Mouse (Mus musculus): ENCODE results near the gene Zfp341. TPM values are rescaled to one million over a fixed set of nuclear protein-coding genes. Genes with fewer than 3 reads are reported as not detected.

Gene Zfp341
- total and polyA plus RNA-seq, 3 experiments: 0.93 to 11.1 (median 5.4) TPM

DNA sequence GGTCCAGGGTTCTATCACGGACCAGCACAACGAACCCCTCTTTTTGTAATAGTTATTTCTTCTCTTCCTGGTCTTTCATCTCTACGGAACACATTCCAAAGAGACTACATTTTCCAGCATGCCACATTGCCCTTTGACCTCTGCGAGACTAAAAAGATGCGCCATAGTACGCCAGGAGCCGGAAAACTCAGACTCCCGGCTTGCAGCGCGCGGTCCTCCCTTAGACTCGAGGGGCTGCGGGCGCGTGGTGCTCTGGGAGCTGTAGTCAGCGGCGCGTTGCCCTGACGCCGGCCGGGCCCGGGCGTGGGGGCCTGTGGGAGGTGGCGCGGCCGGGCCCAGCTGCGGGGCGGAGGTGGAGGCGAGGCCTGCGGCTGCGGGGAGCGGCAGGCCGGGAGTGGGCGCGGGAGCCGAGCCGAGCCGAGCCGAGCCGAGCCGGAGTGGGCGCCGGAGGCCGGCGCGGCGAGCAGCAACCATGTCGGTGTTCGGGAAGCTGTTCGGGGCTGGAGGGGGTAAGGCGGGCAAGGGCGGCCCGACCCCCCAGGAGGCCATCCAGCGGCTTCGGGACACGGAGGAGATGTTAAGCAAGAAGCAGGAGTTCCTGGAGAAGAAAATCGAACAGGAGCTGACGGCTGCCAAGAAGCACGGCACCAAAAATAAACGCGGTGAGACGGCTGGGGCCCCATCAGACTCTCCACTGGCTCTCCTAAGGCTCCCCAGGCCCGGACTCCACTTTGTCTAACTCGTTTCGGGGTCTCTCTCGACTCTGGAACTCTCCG is 43.8 kb downstream of the Zfp341 start:
- TF ChIP-seq GATA2 (IDR thresholded peaks at IDR 0.05; ENCODE audit: borderline replicate concordance, low read depth, low read length): no peak
- Histone ChIP-seq H3K4me1 (ENCODE audit: insufficient read depth, low read depth, low read length) (peaks cover 39% of the 10 kb centered on the region), H3K4me3 (ENCODE audit: low read depth, low read length) (peak overlapping the region; percentile 90), H3K27me3 (ENCODE audit: insufficient read depth, low read length) (peaks cover 3% of the 10 kb centered on the region; the same call in 1 of the 2 replicates), H3K9me3 (replicated peaks) (no peaks in the 10 kb centered on the region), H3K36me3 (replicated peaks) (peaks cover 31% of the 10 kb centered on the region)
- DNase-seq (ENCODE audit: low spot score) (peak; percentile 89), ATAC-seq (ENCODE audit: extremely low read depth, insufficient number of reproducible peaks, low FRiP score, poor library complexity, severe bottlenecking) (peak; percentile 91)

DNA sequence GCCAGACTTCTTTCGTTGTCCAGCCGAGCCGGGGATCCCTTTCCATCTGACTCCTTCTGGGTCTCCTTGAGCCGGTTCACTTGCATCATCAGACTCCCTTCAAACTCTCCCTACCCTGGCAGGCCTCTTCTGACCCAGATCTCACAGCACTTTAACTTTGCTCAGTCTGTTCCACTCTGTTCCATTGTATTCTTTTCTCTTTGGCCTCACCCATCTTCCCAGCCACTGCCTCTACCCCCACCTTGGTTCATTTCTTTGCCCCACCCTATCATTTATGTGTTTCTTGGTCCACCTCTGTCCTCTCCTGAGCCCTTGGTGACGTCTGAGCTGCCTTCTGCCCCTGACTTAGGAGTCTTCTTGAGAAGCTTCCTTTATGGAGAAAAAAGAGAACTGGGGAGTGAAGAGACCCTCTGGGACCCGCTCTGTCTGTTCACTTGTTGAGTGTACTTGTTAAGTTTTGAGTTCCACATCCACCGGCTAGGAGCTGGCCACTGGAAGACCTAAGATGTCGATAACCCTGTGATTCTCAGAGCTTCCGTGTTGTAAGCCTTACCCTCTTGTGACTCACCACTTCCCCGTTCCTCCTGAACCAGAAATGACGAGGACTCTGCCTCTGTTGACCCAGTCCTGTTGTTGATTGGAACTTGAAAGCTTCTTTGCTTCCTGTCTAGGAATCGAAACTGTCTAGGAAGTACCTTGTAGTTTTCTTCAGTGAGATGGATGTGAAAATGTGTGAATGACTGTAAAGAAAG is 44.6 kb downstream of the Zfp341 start:
- H3K4me3 ChIP-seq (ENCODE audit: low read depth, low read length): peak overlapping the region; percentile 90
- ATAC-seq (ENCODE audit: extremely low read depth, insufficient number of reproducible peaks, low FRiP score, poor library complexity, severe bottlenecking): peak; percentile 70
- DNase-seq (ENCODE audit: low spot score): peak; percentile 73
- H3K4me1 ChIP-seq (ENCODE audit: insufficient read depth, low read depth, low read length): peaks cover 40% of the 10 kb centered on the region
- no peaks in the 10 kb centered on the region for H3K9me3 ChIP-seq (replicated peaks)
- no peaks in the 10 kb centered on the region; the same call in 1 of the 2 replicates for H3K27me3 ChIP-seq (ENCODE audit: insufficient read depth, low read length)
- peaks cover 38% of the 10 kb centered on the region for H3K36me3 ChIP-seq (replicated peaks)
- TF ChIP-seq GATA2 (IDR thresholded peaks at IDR 0.05; ENCODE audit: borderline replicate concordance, low read depth, low read length) (no peak), TAL1 (conservative IDR thresholded peaks at IDR 0.05; ENCODE audit: low read depth, low read length) (no peak), CTCF (IDR thresholded peaks at IDR 0.05; ENCODE audit: low read depth, low read length) (no peak), POLR2AphosphoS5 (IDR thresholded peaks at IDR 0.05; ENCODE audit: insufficient replicate concordance, low read depth, low read length) (no peak), GATA1 (IDR thresholded peaks at IDR 0.05; ENCODE audit: borderline replicate concordance, low read length) (no peak)

DNA sequence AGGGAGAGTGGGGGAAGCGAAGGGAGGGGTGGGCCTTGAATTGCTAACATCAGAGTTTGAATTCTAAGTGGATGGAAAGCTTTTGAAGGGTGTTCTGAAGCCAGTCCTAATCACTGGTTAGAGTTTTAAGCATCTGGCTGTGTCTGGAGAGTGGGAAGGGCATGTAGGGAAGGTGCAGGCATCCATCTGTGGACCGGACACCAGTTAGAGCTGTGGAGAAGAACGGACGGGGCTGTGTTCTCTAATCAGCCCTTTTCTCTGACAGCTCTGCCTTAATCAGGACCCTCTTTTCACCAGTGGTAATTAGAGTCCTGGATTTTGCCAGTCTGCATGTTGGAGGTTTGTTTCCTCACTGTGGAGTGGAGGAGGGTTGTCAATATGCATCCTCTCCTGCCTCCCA is 46.0 kb downstream of the Zfp341 start:
- H3K27me3 ChIP-seq (ENCODE audit: insufficient read depth, low read length): no peaks in the 10 kb centered on the region
- ATAC-seq (ENCODE audit: extremely low read depth, insufficient number of reproducible peaks, low FRiP score, poor library complexity, severe bottlenecking) (no peak), DNase-seq (ENCODE audit: low spot score) (no peak)
- peaks cover 48% of the 10 kb centered on the region for H3K36me3 ChIP-seq (replicated peaks)
- TF ChIP-seq CTCF (IDR thresholded peaks at IDR 0.05; ENCODE audit: low read depth, low read length) (no peak), GATA1 (IDR thresholded peaks at IDR 0.05; ENCODE audit: borderline replicate concordance, low read length) (no peak), TAL1 (conservative IDR thresholded peaks at IDR 0.05; ENCODE audit: low read depth, low read length) (no peak), POLR2AphosphoS5 (IDR thresholded peaks at IDR 0.05; ENCODE audit: insufficient replicate concordance, low read depth, low read length) (no peak), GATA2 (IDR thresholded peaks at IDR 0.05; ENCODE audit: borderline replicate concordance, low read depth, low read length) (no peak)
- H3K4me3 ChIP-seq (ENCODE audit: low read depth, low read length): no peak overlapping the region; the same call in 1 of the 2 replicates
- H3K9me3 ChIP-seq (replicated peaks): no peaks in the 10 kb centered on the region
- H3K4me1 ChIP-seq (ENCODE audit: insufficient read depth, low read depth, low read length): peaks cover 41% of the 10 kb centered on the region

DNA sequence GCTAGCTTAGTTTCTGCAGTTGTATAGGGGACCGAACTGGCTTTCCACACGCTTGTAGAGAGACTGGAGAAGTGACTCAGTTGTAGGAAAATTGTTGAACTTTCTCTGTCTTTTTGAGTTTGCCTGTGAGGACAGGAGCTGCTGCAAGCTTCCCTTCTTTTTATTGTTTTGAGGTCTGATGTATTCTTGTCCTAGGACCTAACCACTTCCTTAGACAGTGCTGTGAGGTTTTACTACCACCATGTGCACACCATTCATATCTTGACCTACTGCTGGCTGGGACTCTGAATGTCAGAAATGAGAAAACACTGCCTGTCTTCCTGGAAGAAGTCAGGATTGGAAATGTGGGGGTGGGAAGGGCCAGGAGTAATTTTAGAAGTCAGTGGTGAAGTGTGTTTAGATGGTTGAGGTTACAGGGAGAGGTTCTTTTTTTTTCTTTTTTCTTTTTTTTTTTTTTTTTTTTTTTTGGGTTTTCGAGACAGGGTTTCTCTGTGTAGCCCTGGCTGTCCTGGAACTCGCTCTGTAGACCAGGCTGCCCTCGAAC is 46.5 kb downstream of the Zfp341 start:
- H3K27me3 ChIP-seq (ENCODE audit: insufficient read depth, low read length): no peaks in the 10 kb centered on the region
- DNase-seq (ENCODE audit: low spot score) (no peak), ATAC-seq (ENCODE audit: extremely low read depth, insufficient number of reproducible peaks, low FRiP score, poor library complexity, severe bottlenecking) (no peak)
- peaks cover 41% of the 10 kb centered on the region for H3K4me1 ChIP-seq (ENCODE audit: insufficient read depth, low read depth, low read length)
- H3K4me3 ChIP-seq (ENCODE audit: low read depth, low read length): no peak overlapping the region; the same call in 1 of the 2 replicates
- no peaks in the 10 kb centered on the region for H3K9me3 ChIP-seq (replicated peaks)
- TF ChIP-seq GATA2 (IDR thresholded peaks at IDR 0.05; ENCODE audit: borderline replicate concordance, low read depth, low read length): no peak
- no peak for TF ChIP-seq CTCF (IDR thresholded peaks at IDR 0.05; ENCODE audit: low read depth, low read length)
- no peak for TF ChIP-seq TAL1 (conservative IDR thresholded peaks at IDR 0.05; ENCODE audit: low read depth, low read length)
- TF ChIP-seq POLR2AphosphoS5 (IDR thresholded peaks at IDR 0.05; ENCODE audit: insufficient replicate concordance, low read depth, low read length): no peak
- TF ChIP-seq GATA1 (IDR thresholded peaks at IDR 0.05; ENCODE audit: borderline replicate concordance, low read length): no peak
- peaks cover 54% of the 10 kb centered on the region for H3K36me3 ChIP-seq (replicated peaks)

DNA sequence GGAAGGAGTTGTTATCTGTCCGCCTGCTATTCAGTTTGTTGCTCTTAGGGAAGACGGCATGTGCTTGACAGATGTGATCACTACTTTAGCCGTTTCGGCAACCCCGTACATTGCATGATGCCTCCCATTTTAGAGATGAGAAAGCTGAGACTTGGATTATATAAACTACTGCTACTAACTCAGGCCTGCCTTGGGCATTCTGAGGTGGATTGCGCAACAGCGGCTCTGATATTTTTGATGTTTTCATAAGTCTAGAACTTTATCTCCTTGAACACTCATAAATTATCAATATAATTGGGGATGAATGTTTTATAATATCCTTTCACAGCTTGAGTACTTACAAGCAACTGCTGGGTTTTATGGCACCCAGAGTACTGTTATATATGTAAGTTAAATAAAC is 55.6 kb downstream of the Zfp341 start:
- no peak for TF ChIP-seq POLR2AphosphoS5 (IDR thresholded peaks at IDR 0.05; ENCODE audit: insufficient replicate concordance, low read depth, low read length)
- no peak for TF ChIP-seq CTCF (IDR thresholded peaks at IDR 0.05; ENCODE audit: low read depth, low read length)
- no peak for TF ChIP-seq GATA2 (IDR thresholded peaks at IDR 0.05; ENCODE audit: borderline replicate concordance, low read depth, low read length)
- TF ChIP-seq TAL1 (conservative IDR thresholded peaks at IDR 0.05; ENCODE audit: low read depth, low read length): no peak
- no peak for TF ChIP-seq GATA1 (IDR thresholded peaks at IDR 0.05; ENCODE audit: borderline replicate concordance, low read length)
- ATAC-seq (ENCODE audit: extremely low read depth, insufficient number of reproducible peaks, low FRiP score, poor library complexity, severe bottlenecking) (no peak), DNase-seq (ENCODE audit: low spot score) (no peak)
- Histone ChIP-seq H3K9me3 (replicated peaks) (no peaks in the 10 kb centered on the region), H3K4me1 (ENCODE audit: insufficient read depth, low read depth, low read length) (peaks cover 5% of the 10 kb centered on the region; the same call in 1 of the 2 replicates), H3K36me3 (replicated peaks) (peaks cover 83% of the 10 kb centered on the region), H3K27me3 (ENCODE audit: insufficient read depth, low read length) (no peaks in the 10 kb centered on the region), H3K4me3 (ENCODE audit: low read depth, low read length) (no peak overlapping the region)

DNA sequence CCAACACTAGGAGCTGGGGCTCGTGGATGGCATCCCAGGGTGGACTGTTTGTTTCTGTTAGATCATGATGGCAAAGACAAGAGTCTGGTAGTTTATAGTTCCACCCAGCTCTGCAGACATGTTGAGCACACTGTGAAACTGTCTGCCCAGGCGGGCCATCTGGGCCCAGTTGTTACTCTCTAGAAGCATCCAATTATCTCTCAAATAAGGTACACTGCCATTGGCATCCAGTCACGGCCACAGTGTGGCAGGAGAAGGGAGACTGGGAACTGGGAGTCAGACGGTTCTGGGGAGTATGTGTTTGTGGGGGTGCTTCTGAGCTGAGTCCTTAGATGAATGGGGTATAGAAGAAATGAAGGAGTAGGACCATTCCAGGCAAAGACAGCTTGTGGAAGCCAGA is 57.0 kb downstream of the Zfp341 start:
- peaks cover 80% of the 10 kb centered on the region for H3K36me3 ChIP-seq (replicated peaks)
- no peak for ATAC-seq (ENCODE audit: extremely low read depth, insufficient number of reproducible peaks, low FRiP score, poor library complexity, severe bottlenecking)
- peaks cover 5% of the 10 kb centered on the region; the same call in 1 of the 2 replicates for H3K4me1 ChIP-seq (ENCODE audit: insufficient read depth, low read depth, low read length)
- no peak for TF ChIP-seq GATA2 (IDR thresholded peaks at IDR 0.05; ENCODE audit: borderline replicate concordance, low read depth, low read length)
- no peak for TF ChIP-seq CTCF (IDR thresholded peaks at IDR 0.05; ENCODE audit: low read depth, low read length)
- no peak for TF ChIP-seq TAL1 (conservative IDR thresholded peaks at IDR 0.05; ENCODE audit: low read depth, low read length)
- TF ChIP-seq GATA1 (IDR thresholded peaks at IDR 0.05; ENCODE audit: borderline replicate concordance, low read length): no peak
- no peak for TF ChIP-seq POLR2AphosphoS5 (IDR thresholded peaks at IDR 0.05; ENCODE audit: insufficient replicate concordance, low read depth, low read length)
- no peaks in the 10 kb centered on the region for H3K9me3 ChIP-seq (replicated peaks)
- H3K4me3 ChIP-seq (ENCODE audit: low read depth, low read length): no peak overlapping the region
- DNase-seq (ENCODE audit: low spot score): no peak
- no peaks in the 10 kb centered on the region for H3K27me3 ChIP-seq (ENCODE audit: insufficient read depth, low read length)

Measured in G1E (cell line).